Mouse (Mus musculus): ENCODE measurements around the gene Cdk5. TPM values are rescaled to one million over a fixed set of nuclear protein-coding genes. Genes with fewer than 3 reads are reported as not detected.

Cdk5 gene
- polyA plus RNA-seq, 1 experiment = 51.3 TPM

DNA sequence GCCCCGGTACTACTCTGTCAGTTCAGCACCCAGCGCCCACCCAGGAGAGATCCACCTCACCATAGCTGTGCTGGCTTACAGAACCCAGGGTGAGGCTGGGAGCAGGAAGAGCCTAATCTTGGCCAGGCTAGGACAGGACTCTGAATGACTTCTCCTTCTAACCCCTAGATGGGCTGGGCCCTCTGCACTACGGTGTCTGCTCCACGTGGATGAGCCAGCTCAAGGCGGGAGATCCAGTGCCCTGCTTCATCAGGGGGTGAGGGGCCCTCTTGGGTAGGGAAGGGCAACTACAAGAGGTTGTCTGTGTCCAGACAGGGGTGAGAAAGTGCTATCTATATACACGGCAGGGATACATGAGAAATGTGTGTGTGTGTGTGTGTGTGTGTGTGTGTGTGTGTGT lies 41.8 kb downstream of the Cdk5 start:
- Histone ChIP-seq H3K4me3 (ENCODE audit: insufficient read depth, low read depth, low read length) (no peak overlapping the region), H3K4me1 (ENCODE audit: control insufficient read depth, insufficient read depth, insufficient read length, low read length) (peaks cover 15% of the 10 kb centered on the region), H3K27ac (replicated peaks; ENCODE audit: low read depth, low read length) (no peak overlapping the region)

DNA sequence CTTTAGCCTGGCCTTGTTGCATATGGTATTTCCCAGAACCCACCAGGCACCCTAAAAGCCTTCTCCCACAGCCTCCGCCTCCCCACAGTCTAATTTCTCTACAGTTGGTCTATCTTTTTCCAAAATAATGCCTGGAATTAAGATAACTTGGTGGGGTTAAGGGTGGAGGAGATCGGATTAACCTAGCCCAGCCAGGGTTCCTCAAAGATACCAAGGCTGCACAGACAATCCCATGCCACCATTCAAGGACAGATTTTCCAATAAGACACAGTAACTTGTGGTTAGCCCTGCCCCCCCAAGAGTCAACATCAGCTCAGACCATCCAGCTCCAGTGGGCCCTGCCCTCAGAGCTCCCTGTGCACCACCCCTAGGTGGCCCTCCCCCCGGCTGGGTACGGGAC lies 42.8 kb downstream of the Cdk5 start:
- Histone ChIP-seq H3K27ac (replicated peaks; ENCODE audit: low read depth, low read length) (no peak overlapping the region), H3K4me1 (ENCODE audit: control insufficient read depth, insufficient read depth, insufficient read length, low read length) (peaks cover 15% of the 10 kb centered on the region), H3K4me3 (ENCODE audit: insufficient read depth, low read depth, low read length) (no peak overlapping the region)

GRCm38 (mm10) chr5:24379501-24379900 lies 43.8 kb downstream of the Cdk5 start:
- Histone ChIP-seq H3K4me1 (ENCODE audit: control insufficient read depth, insufficient read depth, insufficient read length, low read length) (peaks cover 10% of the 10 kb centered on the region), H3K4me3 (ENCODE audit: insufficient read depth, low read depth, low read length) (no peak overlapping the region), H3K27ac (replicated peaks; ENCODE audit: low read depth, low read length) (no peak overlapping the region)

- Histone ChIP-seq H3K4me3 (ENCODE audit: insufficient read depth, low read depth, low read length) (no peak overlapping the region), H3K4me1 (ENCODE audit: control insufficient read depth, insufficient read depth, insufficient read length, low read length) (peaks cover 7% of the 10 kb centered on the region), H3K27ac (replicated peaks; ENCODE audit: low read depth, low read length) (no peak overlapping the region)
These were observed 44.6 kb downstream of the Cdk5 start for GRCm38 (mm10) chr5:24378700-24379099.

DNA sequence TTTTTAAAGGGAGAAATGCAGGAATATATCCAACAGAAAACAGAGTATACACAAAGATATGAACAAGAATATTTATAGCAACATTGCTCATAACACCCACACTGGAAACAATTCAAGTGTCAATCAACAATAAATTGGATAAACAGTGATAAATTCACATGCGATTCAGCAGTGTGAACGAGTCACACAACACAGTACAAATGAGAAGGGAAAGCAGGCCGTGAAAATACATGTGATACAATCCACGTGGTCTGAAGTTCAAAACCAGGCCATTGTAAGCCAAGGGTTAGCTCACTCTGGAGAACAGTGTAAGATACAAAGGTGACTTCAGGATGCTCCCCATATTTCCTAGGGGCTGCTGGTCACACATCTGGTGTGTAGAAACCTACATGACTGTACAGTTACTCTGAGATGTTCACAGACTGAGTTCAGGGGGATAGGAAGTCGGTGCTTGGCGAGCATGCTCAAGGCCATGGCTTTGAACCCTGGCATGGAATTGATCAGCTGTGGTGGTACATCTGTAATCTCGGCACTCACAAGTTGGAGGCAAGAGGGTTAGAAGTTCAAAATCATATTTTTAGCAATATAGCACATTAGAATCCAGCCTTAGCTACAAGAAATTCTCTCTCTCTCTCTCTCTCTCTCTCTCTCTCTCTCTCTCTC lies 48.5 kb downstream of the Cdk5 start:
- Histone ChIP-seq H3K4me3 (ENCODE audit: insufficient read depth, low read depth, low read length) (no peak overlapping the region), H3K27ac (replicated peaks; ENCODE audit: low read depth, low read length) (no peak overlapping the region), H3K4me1 (ENCODE audit: control insufficient read depth, insufficient read depth, insufficient read length, low read length) (no peaks in the 10 kb centered on the region)

GRCm38 (mm10) chr5:24374216-24374615 lies 49.1 kb downstream of the Cdk5 start:
- no peaks in the 10 kb centered on the region for H3K4me1 ChIP-seq (ENCODE audit: control insufficient read depth, insufficient read depth, insufficient read length, low read length)
- H3K4me3 ChIP-seq (ENCODE audit: insufficient read depth, low read depth, low read length) = no peak overlapping the region
- H3K27ac ChIP-seq (replicated peaks; ENCODE audit: low read depth, low read length) = no peak overlapping the region

- Histone ChIP-seq H3K4me1 (ENCODE audit: control insufficient read depth, insufficient read depth, insufficient read length, low read length) (no peaks in the 10 kb centered on the region), H3K27ac (replicated peaks; ENCODE audit: low read depth, low read length) (no peak overlapping the region)
These were observed 49.5 kb downstream of the Cdk5 start for GRCm38 (mm10) chr5:24373807-24374206.

GRCm38 (mm10) chr5:24369767-24370166 lies 53.6 kb downstream of the Cdk5 start:
- Histone ChIP-seq H3K4me3 (ENCODE audit: insufficient read depth, low read depth, low read length) (no peak overlapping the region), H3K27ac (replicated peaks; ENCODE audit: low read depth, low read length) (no peak overlapping the region), H3K4me1 (ENCODE audit: control insufficient read depth, insufficient read depth, insufficient read length, low read length) (peaks cover 6% of the 10 kb centered on the region)

More at GRCm38 (mm10) chr5:24373807-24374206, 49.5 kb downstream of the Cdk5 start:
- H3K4me3 ChIP-seq (ENCODE audit: insufficient read depth, low read depth, low read length) = no peak overlapping the region

Other genes starting within 250 kb of the Cdk5 start
- 1.4 and 2.3 TPM in 2 replicates for gene Kcnh2, start 71.9 kb downstream of the Cdk5 start, polyA plus RNA-seq (2012; ENCODE audit: insufficient read depth, insufficient read length, missing spikeins)
- gene Nos3, start 58.7 kb downstream of the Cdk5 start, polyA plus RNA-seq (2012; ENCODE audit: insufficient read depth, insufficient read length, missing spikeins) = 10.2 and 11.2 TPM in 2 replicates
- 5.8 and 6.2 TPM in 2 replicates for gene Atg9b, start 31.4 kb downstream of the Cdk5 start, polyA plus RNA-seq (2012; ENCODE audit: insufficient read depth, insufficient read length, missing spikeins)
- gene Abcb8, start 29.9 kb downstream of the Cdk5 start, polyA plus RNA-seq (2012; ENCODE audit: insufficient read depth, insufficient read length, missing spikeins) = 107 and 122 TPM in 2 replicates
- not detected in 2 replicates for gene Asic3, start 10.1 kb downstream of the Cdk5 start, polyA plus RNA-seq (2012; ENCODE audit: insufficient read depth, insufficient read length, missing spikeins)
- gene Slc4a2, start 307 bp upstream of the Cdk5 start, polyA plus RNA-seq (2012; ENCODE audit: insufficient read depth, insufficient read length, missing spikeins) = 8.2 and 14.9 TPM in 2 replicates
- gene Fastk, start 21.8 kb upstream of the Cdk5 start, polyA plus RNA-seq (2012; ENCODE audit: insufficient read depth, insufficient read length, missing spikeins) = 148 and 188 TPM in 2 replicates
- gene Tmub1, start 24.3 kb upstream of the Cdk5 start, polyA plus RNA-seq (2012; ENCODE audit: insufficient read depth, insufficient read length, missing spikeins) = 3.8 and 11.7 TPM in 2 replicates
- gene Agap3, start 28.6 kb upstream of the Cdk5 start, polyA plus RNA-seq (2012; ENCODE audit: insufficient read depth, insufficient read length, missing spikeins) = 17.2 and 23.2 TPM in 2 replicates
- gene Gbx1, start 103.7 kb upstream of the Cdk5 start, polyA plus RNA-seq (2012; ENCODE audit: insufficient read depth, insufficient read length, missing spikeins) = not detected in 2 replicates
- gene Asb10, start 117.4 kb upstream of the Cdk5 start, polyA plus RNA-seq (2012; ENCODE audit: insufficient read depth, insufficient read length, missing spikeins) = 0.59 and 0.67 TPM in 2 replicates
- not detected in 2 replicates for gene 4931409K22Rik, start 133.3 kb upstream of the Cdk5 start, polyA plus RNA-seq (2012; ENCODE audit: insufficient read depth, insufficient read length, missing spikeins)
- 27.8 and 32.1 TPM in 2 replicates for gene Abcf2, start 153.9 kb upstream of the Cdk5 start, polyA plus RNA-seq (2012; ENCODE audit: insufficient read depth, insufficient read length, missing spikeins)
- 5.8 and 10.2 TPM in 2 replicates for gene Chpf2, start 163.2 kb upstream of the Cdk5 start, polyA plus RNA-seq (2012; ENCODE audit: insufficient read depth, insufficient read length, missing spikeins)
- 15.3 and 16.7 TPM in 2 replicates for gene Smarcd3, start 200.9 kb upstream of the Cdk5 start, polyA plus RNA-seq (2012; ENCODE audit: insufficient read depth, insufficient read length, missing spikeins)